Mouse (Mus musculus): ENCODE results near the gene Klhdc9.

The Klhdc9 gene

GRCm38 (mm10) chr1:171360656-171361055 lies at the start of gene Klhdc9:
TSS of gene Klhdc9 (minus strand) at chr1:171360798.
- peak; percentile 88 for DNase-seq (ENCODE audit: low spot score)

DNA sequence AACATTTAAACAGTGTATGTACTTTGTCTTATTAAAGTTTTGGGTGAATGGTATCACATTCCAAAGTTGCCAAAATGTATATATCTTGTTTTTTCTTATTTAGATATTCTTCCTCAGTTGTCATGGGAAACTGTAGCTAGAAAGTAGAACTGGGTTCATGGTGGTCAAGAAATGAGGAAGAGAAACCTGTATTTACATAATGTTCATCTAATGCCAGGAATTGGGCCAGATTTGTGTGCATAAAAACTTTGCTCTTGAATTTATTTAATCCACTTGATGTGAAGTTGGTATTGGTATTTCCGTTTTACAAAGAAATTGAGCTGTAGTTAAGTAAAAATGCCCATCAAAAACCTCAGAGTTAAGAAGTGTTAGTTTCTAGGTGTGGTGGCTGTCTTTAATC lies 49.6 kb upstream of the Klhdc9 start:
- DNase-seq (ENCODE audit: low spot score): no peak

- DNase-seq (ENCODE audit: low spot score): no peak
Observed at GRCm38 (mm10) chr1:171407263-171407662, 46.7 kb upstream of the Klhdc9 start.

GRCm38 (mm10) chr1:171402991-171403390 lies 42.4 kb upstream of the Klhdc9 start:
- DNase-seq (ENCODE audit: low spot score): no peak

GRCm38 (mm10) chr1:171401821-171402220 lies 41.2 kb upstream of the Klhdc9 start:
- DNase-seq (ENCODE audit: low spot score): no peak

DNA sequence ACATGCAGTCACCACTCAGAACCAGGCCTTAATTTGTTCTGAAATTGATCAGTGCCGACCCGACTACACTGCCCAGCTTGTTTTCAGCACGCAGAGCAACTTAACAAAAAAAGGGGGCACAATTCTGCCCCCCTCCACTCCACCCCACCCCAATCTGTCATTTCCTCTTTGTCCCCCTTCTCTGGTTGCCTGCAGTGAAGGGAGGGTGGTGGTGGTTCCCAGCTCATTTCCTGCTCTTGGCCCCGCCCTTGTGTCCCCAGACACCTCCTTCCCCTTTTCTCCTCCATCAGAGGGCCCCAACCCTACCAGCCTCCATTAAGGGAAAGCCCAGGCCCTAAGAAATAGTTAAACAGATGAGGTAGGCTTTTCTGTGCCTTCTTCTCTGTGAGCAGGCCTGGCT lies 29.5 kb upstream of the Klhdc9 start:
- no peak for DNase-seq (ENCODE audit: low spot score)

DNA sequence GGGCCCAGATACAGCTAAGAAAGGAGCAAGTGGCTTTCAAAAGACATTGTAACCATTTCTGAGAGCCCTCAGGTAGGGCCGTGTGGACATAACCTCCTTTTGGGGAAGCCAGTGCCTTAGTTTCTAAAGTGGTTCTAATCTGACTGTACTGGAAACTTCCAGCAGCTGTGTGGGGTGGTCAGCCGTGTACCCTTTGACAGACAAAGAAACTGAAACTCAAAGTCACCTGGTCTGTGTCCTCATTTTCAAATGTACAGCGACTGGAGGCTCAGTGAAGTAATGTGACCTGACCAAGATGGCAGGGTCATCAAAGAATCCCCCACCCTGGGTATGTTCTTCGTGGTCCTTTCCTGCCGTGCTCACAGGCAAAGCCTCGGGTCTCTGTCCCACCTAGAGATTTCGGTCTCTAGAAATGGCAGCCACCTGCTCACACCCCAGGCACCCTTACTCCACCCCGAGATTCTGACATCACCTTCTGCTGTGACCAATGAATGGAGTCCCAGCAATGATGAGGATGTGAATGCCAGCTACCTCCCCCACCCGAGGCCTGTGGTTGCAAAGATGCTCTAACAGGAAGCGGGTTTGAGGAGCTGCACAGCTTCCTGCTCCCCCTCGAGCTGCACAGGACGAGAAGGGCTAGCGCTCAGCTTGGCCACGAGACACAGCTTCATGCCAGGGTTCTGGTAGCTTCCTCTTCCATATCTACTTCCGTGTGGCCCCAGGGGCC lies 27.9 kb upstream of the Klhdc9 start, which contains the start of gene Arhgap30:
Gene Arhgap30 (plus strand): TSS at position 579 of the 727 bp plus-strand sequence.
- no peak for DNase-seq (ENCODE audit: low spot score)

DNA sequence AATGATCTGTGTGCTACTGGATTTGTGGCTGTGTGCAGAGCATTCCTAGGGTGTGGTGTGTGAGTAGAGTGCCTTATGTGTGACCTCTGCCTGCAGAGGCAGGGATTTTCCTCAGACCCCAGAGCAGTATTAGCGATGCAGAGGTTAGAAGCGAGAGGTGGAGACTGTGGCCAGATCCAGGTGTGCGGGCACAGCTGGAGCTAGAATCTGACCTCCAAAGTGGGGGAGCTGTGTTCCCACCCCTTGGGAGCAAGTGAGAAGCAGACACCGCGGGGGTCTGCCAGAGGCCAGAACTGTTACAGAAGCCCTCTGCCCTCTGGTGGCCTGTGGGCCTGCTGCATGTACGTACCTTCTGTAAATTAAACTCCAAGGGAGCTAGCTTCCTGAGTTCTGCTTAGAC lies 26.5 kb upstream of the Klhdc9 start:
- peak; percentile 69 for DNase-seq (ENCODE audit: low spot score)

- DNase-seq (ENCODE audit: low spot score): peak; percentile 26
Observed at GRCm38 (mm10) chr1:171385171-171385570, 24.6 kb upstream of the Klhdc9 start.

- DNase-seq (ENCODE audit: low spot score): no peak
Observed at GRCm38 (mm10) chr1:171384361-171384760, 23.8 kb upstream of the Klhdc9 start.

- DNase-seq (ENCODE audit: low spot score): no peak
Observed at GRCm38 (mm10) chr1:171382096-171382620, 21.6 kb upstream of the Klhdc9 start.

GRCm38 (mm10) chr1:171379935-171380599 lies 19.5 kb upstream of the Klhdc9 start:
- DNase-seq (ENCODE audit: low spot score): peak; percentile 83

DNA sequence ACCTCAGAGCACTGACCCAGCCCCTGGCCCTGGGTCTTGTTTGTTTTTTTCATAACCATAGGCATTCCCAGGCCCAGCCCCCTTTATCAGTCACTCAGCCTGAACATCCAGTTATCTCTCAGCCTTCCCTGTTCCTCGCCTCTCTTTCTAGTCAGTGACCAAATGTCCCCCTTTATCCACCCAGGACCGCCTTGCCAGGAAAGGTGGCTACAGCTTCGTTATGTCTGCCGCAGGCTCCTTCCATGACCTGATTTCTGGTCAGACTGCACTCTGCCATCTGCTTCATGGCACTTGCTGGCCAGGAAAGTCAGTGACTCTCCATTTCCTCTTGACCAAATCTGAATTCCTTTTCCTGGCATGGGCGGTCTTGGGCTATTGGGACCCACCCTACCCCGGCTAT lies 17.7 kb upstream of the Klhdc9 start:
- DNase-seq (ENCODE audit: low spot score): no peak

DNA sequence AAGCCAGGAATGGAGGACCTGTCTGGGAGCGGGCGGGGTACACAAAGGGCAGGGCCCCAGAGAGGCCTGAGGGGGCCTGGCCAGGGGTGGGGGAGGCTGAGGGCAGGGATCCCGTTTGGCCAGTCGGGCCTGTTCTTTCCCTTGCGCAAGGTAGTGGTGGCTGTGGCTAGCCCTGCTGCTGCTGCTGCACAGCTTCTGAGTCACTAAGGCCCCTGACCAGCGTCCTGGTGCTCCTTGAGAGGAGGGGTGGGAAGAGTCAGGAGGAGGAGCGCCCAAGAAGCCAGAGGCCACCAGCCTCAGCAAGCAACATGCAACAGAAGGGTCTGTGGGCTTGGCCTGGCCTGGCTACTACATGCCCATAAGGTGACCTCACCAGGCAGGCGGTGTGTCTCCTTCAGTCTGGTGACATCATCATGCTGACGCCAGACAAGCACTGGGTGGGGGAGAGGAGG lies 15.1 kb upstream of the Klhdc9 start:
- DNase-seq (ENCODE audit: low spot score): no peak

DNA sequence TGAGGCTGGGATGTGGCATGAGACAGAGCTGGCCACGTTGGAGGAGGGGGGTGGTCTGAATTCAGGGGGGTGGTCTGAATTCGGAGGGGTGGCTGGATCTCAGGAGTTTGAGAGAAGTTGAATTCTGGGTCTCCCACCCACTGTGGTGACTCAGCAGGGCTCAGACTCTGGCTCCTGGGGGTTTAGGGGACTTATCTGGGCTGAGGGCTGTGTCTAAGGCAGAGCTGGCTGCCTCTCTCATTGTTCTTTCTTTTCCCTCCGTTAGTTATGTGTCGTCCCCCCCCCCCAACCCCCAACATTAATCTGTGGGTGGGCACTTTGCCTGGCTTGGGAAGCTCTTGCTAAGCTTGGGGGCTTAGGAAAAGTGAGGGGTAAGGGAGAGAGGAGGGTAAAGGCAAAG lies 13.3 kb upstream of the Klhdc9 start:
- DNase-seq (ENCODE audit: low spot score): no peak

GRCm38 (mm10) chr1:171372880-171373279 lies 12.3 kb upstream of the Klhdc9 start:
- DNase-seq (ENCODE audit: low spot score): no peak

DNA sequence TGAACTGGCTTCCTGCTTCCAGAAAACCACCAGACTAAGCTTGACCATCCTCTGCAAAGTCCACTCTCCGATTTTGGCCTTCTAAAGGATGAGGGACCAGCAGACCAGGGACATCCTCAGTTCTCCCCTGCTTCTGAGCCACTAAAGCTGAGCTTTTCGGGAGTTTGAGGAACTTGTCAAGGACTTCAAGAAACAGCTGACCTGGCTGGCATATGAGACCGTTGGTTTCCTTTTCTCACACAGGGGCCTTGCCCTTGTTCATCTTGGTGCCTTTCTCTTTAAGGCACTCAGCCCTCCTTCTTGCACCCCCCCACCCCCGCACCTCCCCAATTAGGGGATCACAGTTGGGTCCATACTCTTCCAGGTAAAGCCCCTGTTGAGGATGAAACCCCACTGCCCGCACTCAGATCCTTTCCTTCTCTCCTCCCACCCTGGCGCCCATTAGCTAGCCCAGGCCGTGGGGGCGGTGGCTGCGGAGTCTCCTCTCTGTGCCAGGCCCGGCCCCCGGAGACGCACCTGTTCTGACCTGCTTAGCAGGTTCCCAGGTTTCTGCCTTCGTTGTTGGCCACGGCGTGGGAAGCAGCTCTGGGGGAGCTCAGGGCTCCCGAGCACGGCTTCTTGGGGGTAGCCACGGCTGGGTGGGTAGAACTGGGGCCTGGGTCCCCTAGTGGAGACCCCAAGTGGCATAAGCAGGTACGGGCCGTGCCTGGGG lies 9.4 kb upstream of the Klhdc9 start, which contains the start of gene Nectin4:
Gene Nectin4 (plus strand): TSS at position 255 of the 712 bp plus-strand sequence.
- no peak for DNase-seq (ENCODE audit: low spot score)

- DNase-seq (ENCODE audit: low spot score): no peak
Observed at GRCm38 (mm10) chr1:171365934-171366333, 5.3 kb upstream of the Klhdc9 start.

DNA sequence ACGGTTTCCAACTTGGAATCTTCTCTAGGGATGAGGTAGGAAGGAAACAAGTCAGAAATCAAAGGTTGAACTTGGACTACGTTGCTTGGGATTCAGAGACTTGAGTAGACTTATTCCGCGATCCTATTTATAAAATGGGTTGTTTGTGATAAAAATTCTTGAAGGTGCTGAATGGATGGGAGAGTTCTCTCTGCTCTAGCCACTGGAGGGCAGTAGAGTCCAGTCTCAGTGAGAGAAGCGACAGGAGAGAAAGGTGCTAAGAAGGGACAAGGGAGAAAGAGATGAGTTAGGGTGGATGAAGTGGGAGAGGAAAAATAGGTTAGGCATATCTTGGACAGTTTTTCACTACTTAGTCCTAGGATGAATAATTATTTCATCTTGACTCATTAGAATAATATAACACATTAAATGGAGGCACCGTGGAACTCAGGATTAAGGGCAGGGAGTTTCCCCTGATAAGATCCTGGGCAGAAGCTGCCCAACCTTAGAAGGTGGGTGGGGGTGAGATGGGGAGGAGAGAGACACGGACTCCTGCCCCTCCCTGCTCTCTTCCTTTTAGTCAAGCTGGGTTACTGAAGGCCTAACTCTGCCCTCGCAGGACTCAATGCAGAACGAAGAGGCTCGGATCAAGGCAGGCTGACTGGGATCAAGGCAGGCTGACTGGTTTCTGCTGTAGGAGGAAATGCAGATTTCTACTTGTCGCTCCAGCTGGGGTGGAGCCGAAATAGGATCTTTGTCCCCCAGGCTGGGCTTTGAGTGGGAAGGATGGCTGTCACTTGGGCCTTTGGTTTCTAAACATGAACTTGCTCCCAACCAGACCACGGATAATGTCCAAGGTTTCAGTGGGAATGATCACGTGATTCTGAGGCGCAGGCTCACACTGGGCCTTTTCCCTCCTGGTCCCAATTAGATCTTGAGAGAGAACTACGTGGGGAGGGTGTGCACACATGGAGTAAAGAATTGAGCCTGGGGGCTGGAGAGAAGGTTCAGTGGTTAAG lies 807 bp upstream of the Klhdc9 start:
- peak; percentile 90 for DNase-seq (ENCODE audit: low spot score)

DNA sequence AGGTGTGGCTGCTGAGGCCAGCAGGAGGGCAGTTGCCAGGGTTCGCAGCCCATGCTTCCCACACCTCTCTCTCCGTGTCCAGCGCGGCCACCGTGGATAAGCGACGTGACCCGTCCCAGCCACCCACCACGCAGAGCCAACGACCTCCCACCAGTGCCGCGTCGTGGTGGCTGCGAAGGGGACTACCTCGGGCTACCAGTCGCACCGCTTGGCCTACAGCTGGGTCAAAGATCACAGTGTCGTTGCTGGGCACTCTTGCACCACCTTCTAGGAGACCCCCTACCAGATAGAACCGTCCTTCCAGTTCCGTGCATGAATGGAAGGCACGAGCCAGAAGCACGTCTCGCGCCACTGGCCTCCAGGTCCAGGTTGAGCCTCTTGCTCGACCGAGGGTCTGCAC lies 345 bp downstream of the Klhdc9 start:
- no peak for DNase-seq (ENCODE audit: low spot score)

GRCm38 (mm10) chr1:171358421-171358820 lies 2.2 kb downstream of the Klhdc9 start:
- peak; percentile 64 for DNase-seq (ENCODE audit: low spot score)

Measured in retina, embryonic 14.5 days (tissue).